Mouse (Mus musculus) left cerebral cortex, postnatal 4 days (tissue): ENCODE data around the gene Hrh2. TPM values are rescaled to one million over a fixed set of nuclear protein-coding genes. Genes with fewer than 3 reads are reported as not detected.

Source experiments
- DNase-seq: peaks from one replicate; pipeline ENCODE4 v3.0.0-alpha.2; 2022
- intact Hi-C: fragments of 180-260 bp; cut with DNase I; formaldehyde crosslinking; loops from one replicate; pipeline ENCODE4 v1.15.1; 2025
- total RNA-seq, 2 experiments: library from RNA; stranded (reverse); gene quantifications; 2 replicates each; pipeline ENCODE4 v1.2.3; 2021

Hrh2 gene
- total RNA-seq, 2 experiments from 2014 or later: 3.9 to 4.1 TPM

- intact Hi-C loops: no loop called here
- no peak for DNase-seq
Measured at GRCm38 (mm10) chr13:54176406-54177020, 15.4 kb upstream of the Hrh2 start.

- intact Hi-C loops: no loop called here
- DNase-seq: no peak
Measured at GRCm38 (mm10) chr13:54177346-54177745, 14.6 kb upstream of the Hrh2 start.

- intact Hi-C loops: no loop called here
- no peak for DNase-seq
Measured at GRCm38 (mm10) chr13:54178647-54179046, 13.3 kb upstream of the Hrh2 start.

- intact Hi-C loops: no loop called here
Measured at GRCm38 (mm10) chr13:54179971-54180370, 12.0 kb upstream of the Hrh2 start.

GRCm38 (mm10) chr13:54180461-54180860 lies 11.5 kb upstream of the Hrh2 start:
- intact Hi-C loops: no loop called here
- no peak for DNase-seq

More at GRCm38 (mm10) chr13:54179971-54180370, 12.0 kb upstream of the Hrh2 start:
- DNase-seq: no peak

GRCm38 (mm10) chr13:54181318-54181717 lies 10.6 kb upstream of the Hrh2 start:
- intact Hi-C loops: no loop called here
- DNase-seq: no peak

GRCm38 (mm10) chr13:54181947-54182346 lies 10.0 kb upstream of the Hrh2 start:
- intact Hi-C loops: no loop called here
- DNase-seq: no peak

- no peak for DNase-seq
- intact Hi-C loops: no loop called here
Measured at GRCm38 (mm10) chr13:54186394-54186793, 5.5 kb upstream of the Hrh2 start.

- DNase-seq: no peak
- intact Hi-C loops: no loop called here
Measured at GRCm38 (mm10) chr13:54188190-54188706, 3.7 kb upstream of the Hrh2 start.

- intact Hi-C loops: no loop called here
- DNase-seq: no peak
Measured at GRCm38 (mm10) chr13:54189896-54190295, 2.0 kb upstream of the Hrh2 start.

GRCm38 (mm10) chr13:54191181-54191580 lies 748 bp upstream of the Hrh2 start:
- no peak for DNase-seq
- intact Hi-C loops: no loop called here

GRCm38 (mm10) chr13:54193580-54193979 lies 1.7 kb downstream of the Hrh2 start:
- intact Hi-C loops: no loop called here
- DNase-seq: no peak

- DNase-seq: no peak
- intact Hi-C loops: no loop called here
Measured at GRCm38 (mm10) chr13:54199000-54199399, 7.1 kb downstream of the Hrh2 start.

- intact Hi-C loops: no loop called here
- peak; percentile 89 for DNase-seq
Measured at GRCm38 (mm10) chr13:54202458-54202857, 10.5 kb downstream of the Hrh2 start.

GRCm38 (mm10) chr13:54203419-54203818 lies 11.5 kb downstream of the Hrh2 start:
- intact Hi-C loops: no loop called here
- DNase-seq: no peak

GRCm38 (mm10) chr13:54205195-54205594 lies 13.3 kb downstream of the Hrh2 start:
- DNase-seq: no peak

GRCm38 (mm10) chr13:54206140-54206753 lies 14.3 kb downstream of the Hrh2 start:
- DNase-seq: no peak
- intact Hi-C loops: no loop called here

More at GRCm38 (mm10) chr13:54205195-54205594, 13.3 kb downstream of the Hrh2 start:
- intact Hi-C loops: no loop called here

- intact Hi-C loops: no loop called here
Measured at GRCm38 (mm10) chr13:54209476-54210253, 17.7 kb downstream of the Hrh2 start.

GRCm38 (mm10) chr13:54211528-54212488 lies 19.9 kb downstream of the Hrh2 start:
- intact Hi-C loops: no loop called here
- peak; percentile 56 for DNase-seq

More at GRCm38 (mm10) chr13:54209476-54210253, 17.7 kb downstream of the Hrh2 start:
- no peak for DNase-seq

GRCm38 (mm10) chr13:54212516-54212915 lies 20.6 kb downstream of the Hrh2 start:
- DNase-seq: no peak

More at GRCm38 (mm10) chr13:54212516-54212915, 20.6 kb downstream of the Hrh2 start:
- intact Hi-C loops: no loop called here
